ENCODE assay signal across 8 mouse cellular contexts in genomic region chr17:73008901-73009300, GRCm38 (mm10).
DNase-seq lines count a peak whose midpoint lies in the region; ATAC-seq and TF ChIP-seq lines count a peak whose summit lies in the region.

No protein-coding gene starts in this region.

- no peaks in the 10 kb centered on the region for H3K27me3 ChIP-seq in forebrain, embryonic 10.5 days (ENCODE audit: poor library complexity, severe bottlenecking)
- H3K27me3 ChIP-seq in forebrain, embryonic 13.5 days, result no peaks in the 10 kb centered on the region
- no peaks in the 10 kb centered on the region for H3K27me3 ChIP-seq in C2C12 (ENCODE audit: control insufficient read depth, insufficient read depth, insufficient read length)
- no peaks in the 10 kb centered on the region for H3K27me3 ChIP-seq in lung, embryonic 15.5 days
- no peaks in the 10 kb centered on the region for H3K27me3 ChIP-seq in small intestine, adult 2 months (ENCODE audit: control insufficient read depth, insufficient read depth, low read length)

- H3K79me2 ChIP-seq in C2C12 (ENCODE audit: control insufficient read depth, insufficient read depth), result no peaks in the 10 kb centered on the region

- no peak for TF ChIP-seq POLR2A in bone marrow, adult 2 months (IDR thresholded peaks at IDR 0.05; ENCODE audit: borderline replicate concordance, control insufficient read depth, low read depth, low read length)
- TF ChIP-seq POLR2A in small intestine, adult 2 months (IDR thresholded peaks at IDR 0.05; ENCODE audit: low read depth, low read length), result no peak

- no peaks in the 10 kb centered on the region for H3K9me3 ChIP-seq in forebrain, embryonic 10.5 days
- H3K9me3 ChIP-seq in forebrain, embryonic 13.5 days (replicated peaks), result no peaks in the 10 kb centered on the region
- H3K9me3 ChIP-seq in lung, embryonic 15.5 days, result no peaks in the 10 kb centered on the region

- no peak overlapping the region for H3K27ac ChIP-seq in forebrain, embryonic 10.5 days
- no peak overlapping the region for H3K27ac ChIP-seq in forebrain, embryonic 13.5 days
- peak overlapping the region; percentile 84 for H3K27ac ChIP-seq in bone marrow, adult 2 months (ENCODE audit: control insufficient read depth, insufficient read depth, low read depth, low read length, poor library complexity)
- H3K27ac ChIP-seq in lung, embryonic 15.5 days, result peak overlapping the region; percentile 88
- H3K27ac ChIP-seq in small intestine, adult 2 months (ENCODE audit: insufficient read depth, low read depth, low read length), result peak overlapping the region; percentile 52

- H3K4me3 ChIP-seq in forebrain, embryonic 10.5 days, result no peak overlapping the region
- no peak overlapping the region for H3K4me3 ChIP-seq in forebrain, embryonic 13.5 days
- no peak overlapping the region for H3K4me3 ChIP-seq in C2C12 (ENCODE audit: insufficient read depth, poor library complexity, severe bottlenecking)
- no peak overlapping the region for H3K4me3 ChIP-seq in bone marrow, adult 2 months (replicated peaks; ENCODE audit: control insufficient read depth, low read depth, low read length)
- H3K4me3 ChIP-seq in lung, embryonic 15.5 days, result no peak overlapping the region
- no peak overlapping the region for H3K4me3 ChIP-seq in small intestine, adult 2 months (ENCODE audit: low read depth, low read length)

- no peak overlapping the region for H3ac ChIP-seq in C2C12 (ENCODE audit: control insufficient read depth, insufficient read length, low read depth)

- peaks cover 19% of the 10 kb centered on the region for H3K4me1 ChIP-seq in forebrain, embryonic 10.5 days
- peaks cover 2% of the 10 kb centered on the region; the same call in 1 of the 2 replicates for H3K4me1 ChIP-seq in forebrain, embryonic 13.5 days
- peaks cover 5% of the 10 kb centered on the region for H3K4me1 ChIP-seq in bone marrow, adult 2 months (ENCODE audit: control insufficient read depth, insufficient read depth, low read length)
- peaks cover 25% of the 10 kb centered on the region for H3K4me1 ChIP-seq in lung, embryonic 15.5 days
- H3K4me1 ChIP-seq in small intestine, adult 2 months (ENCODE audit: control insufficient read depth, insufficient read depth, insufficient read length, low read length), result peaks cover 2% of the 10 kb centered on the region

- no peak overlapping the region for H3K9ac ChIP-seq in forebrain, embryonic 13.5 days
- H3K9ac ChIP-seq in lung, embryonic 15.5 days, result no peak overlapping the region

- DNase-seq in forebrain, embryonic 10.5 days (ENCODE audit: extremely low spot score, low spot score), result peak; percentile 33
- DNase-seq in kidney, adult 8-10 months, result peak; percentile 27 to 70

- H3K79me3 ChIP-seq in C2C12 (ENCODE audit: low read depth), result no peaks in the 10 kb centered on the region

- no peaks in the 10 kb centered on the region for H3K36me3 ChIP-seq in forebrain, embryonic 10.5 days (replicated peaks)
- no peaks in the 10 kb centered on the region for H3K36me3 ChIP-seq in forebrain, embryonic 13.5 days (ENCODE audit: poor library complexity, severe bottlenecking)
- H3K36me3 ChIP-seq in C2C12 (ENCODE audit: control insufficient read depth, insufficient read depth), result no peaks in the 10 kb centered on the region
- H3K36me3 ChIP-seq in lung, embryonic 15.5 days, result no peaks in the 10 kb centered on the region
- no peaks in the 10 kb centered on the region for H3K36me3 ChIP-seq in small intestine, adult 2 months (ENCODE audit: control insufficient read depth, insufficient read depth, low read length)

- 61% methylated on average over 4 of the region's 4 CpGs for WGBS in forebrain, embryonic 10.5 days
- 66% methylated on average over 4 of the region's 4 CpGs for WGBS in forebrain, embryonic 13.5 days
- whole genome bisulfite sequencing in bone marrow, adult 2 months, result 4% methylated on average over 4 of the region's 4 CpGs
- WGBS in lung, embryonic 15.5 days, result 47% methylated on average over 4 of the region's 4 CpGs
- WGBS in small intestine, adult 2 months, result 45% methylated on average over 4 of the region's 4 CpGs

- no peak overlapping the region for H3K4me2 ChIP-seq in forebrain, embryonic 13.5 days
- no peak overlapping the region for H3K4me2 ChIP-seq in lung, embryonic 15.5 days

- no peak for ATAC-seq in forebrain, embryonic 13.5 days
- 0 out of 2 replicates have a peak, but pooled peaks have one; percentile 30 for ATAC-seq in erythroid progenitor cell, adult 5-6 weeks (replicated peaks; ENCODE audit: low FRiP score, poor library complexity, severe bottlenecking)
- no peak for ATAC-seq in lung, embryonic 15.5 days (ENCODE audit: borderline replicate concordance, extremely low read depth, low FRiP score, low TSS enrichment)

- TF ChIP-seq CTCF in C2C12 (IDR thresholded peaks at IDR 0.05; ENCODE audit: control insufficient read depth, insufficient read depth, insufficient read length), result peak; percentile 26
- peak; percentile 59 for TF ChIP-seq CTCF in bone marrow, adult 2 months (IDR thresholded peaks at IDR 0.05; ENCODE audit: control insufficient read depth, insufficient read depth, low read length)
- peak; percentile 92; the same call in 1 of the 2 replicates for TF ChIP-seq CTCF in small intestine, adult 2 months (IDR thresholded peaks at IDR 0.05; ENCODE audit: extremely low read depth, insufficient read length, insufficient replicate concordance, low read depth, low read length)

TF ChIP-seq in C2C12, 6 proteins besides CTCF, POLR2A, EP300 and RAD21:
- TF ChIP-seq FOSL1 (IDR thresholded peaks at IDR 0.05; ENCODE audit: insufficient read depth, low read length, poor library complexity, severe bottlenecking) (no peak), CEBPB (IDR thresholded peaks at IDR 0.05; ENCODE audit: low read depth) (no peak), MAX (IDR thresholded peaks at IDR 0.05) (no peak), MYOD1 (IDR thresholded peaks at IDR 0.05; ENCODE audit: control insufficient read depth, insufficient read length, low read depth) (no peak), USF1 (IDR thresholded peaks at IDR 0.05; ENCODE audit: low read depth) (no peak), MYOG (IDR thresholded peaks at IDR 0.05; ENCODE audit: control insufficient read depth, extremely low read depth, insufficient read length) (no peak)

Comparison
In these comparisons a context has a peak if more than half of its experiments do, and no peak if none do; other contexts are left out.
1. H3K27ac ChIP-seq: peak in bone marrow, adult 2 months (single experiment), lung, embryonic 15.5 days (single experiment) and small intestine, adult 2 months (single experiment); none in forebrain, embryonic 10.5 days (single experiment) and forebrain, embryonic 13.5 days (single experiment).
2. CTCF ChIP-seq: peak in every context shown above with its lines; median percentile 92 in small intestine, adult 2 months; 59 in bone marrow, adult 2 months; 26 in C2C12.